Mouse (Mus musculus) spleen, adult 2 months (tissue): ENCODE data around the gene R3hdm2.

ENCODE experiments used
- CTCF ChIP-seq: fragments of 200-500 bp; IDR thresholded peaks from 2 replicates; pipeline ENCODE4 v1.5.1; 2011; ENCODE audit warnings: mild to moderate bottlenecking, inconsistent platforms; ENCODE audit not compliant: insufficient read depth, insufficient read length, insufficient replicate concordance; ENCODE audit errors: extremely low read depth
- POLR2A ChIP-seq: fragments of 200-500 bp; IDR thresholded peaks from 2 replicates; pipeline ENCODE4 v1.6.1; 2011; ENCODE audit warnings: low read depth, low read length, inconsistent platforms

DNA sequence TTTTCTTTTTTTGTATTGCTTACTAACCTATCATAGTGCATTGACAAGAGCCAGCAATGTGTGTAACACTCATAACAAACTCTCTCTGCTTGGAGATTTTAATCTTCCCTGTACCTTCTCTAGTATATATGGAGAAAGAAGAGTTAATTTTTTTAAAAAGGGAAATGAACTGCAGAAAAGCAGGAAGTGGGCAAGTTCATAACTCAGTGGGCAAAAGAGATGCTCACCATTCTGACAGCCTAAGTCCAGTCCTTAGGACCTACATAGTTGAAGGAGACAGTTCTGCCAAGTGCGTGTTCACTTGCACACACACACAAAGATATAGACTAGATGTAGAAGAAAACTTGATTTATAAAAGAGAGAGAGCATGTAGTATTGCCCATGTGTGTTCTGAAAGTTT, 47.9 kb downstream of the R3hdm2 start:
- TF ChIP-seq CTCF, result no peak
- no peak for TF ChIP-seq POLR2A
